Mouse (Mus musculus) forebrain, embryonic 10.5 days (tissue): ENCODE measurements around the gene Mal. TPM values are rescaled to one million over a fixed set of nuclear protein-coding genes. Genes with fewer than 3 reads are reported as not detected.

Experiments
- polyA plus RNA-seq: library from polyadenylated mRNA; unstranded; fragments of >200 nt; fragmentation: Nextera tagmentation; extraction: Ambion mirVana; gene quantifications from 2 replicates; pipeline ENCODE4 v1.2.1, GENCODE M21; 2016

Mal gene
- polyA plus RNA-seq, 1 experiment from 2014 or later: 0.29 TPM

Other genes starting within 250 kb of the Mal start
- 0.14 and 0.21 TPM in 2 replicates for gene Gpat2, start 231.5 kb downstream of the Mal start, polyA plus RNA-seq
- gene Fahd2a, start 212.1 kb downstream of the Mal start, polyA plus RNA-seq: 20.5 and 23.8 TPM in 2 replicates
- gene Kcnip3, start 134.6 kb downstream of the Mal start, polyA plus RNA-seq: 2.1 TPM in 2 replicates
- gene Prom2, start 115.2 kb downstream of the Mal start, polyA plus RNA-seq: 1.0 and 1.4 TPM in 2 replicates
- gene Zfp661, start 69.6 kb downstream of the Mal start, polyA plus RNA-seq: 7.4 and 9.8 TPM in 2 replicates
- 180 and 188 TPM in 2 replicates for gene Mrps5, start 69.5 kb downstream of the Mal start, polyA plus RNA-seq
- gene Mall, start 73.2 kb upstream of the Mal start, polyA plus RNA-seq: 0.34 and 0.36 TPM in 2 replicates
- gene Nphp1, start 132.2 kb upstream of the Mal start, polyA plus RNA-seq: 45.8 and 48.6 TPM in 2 replicates
- gene Mtln, start 135.8 kb upstream of the Mal start, polyA plus RNA-seq: 26.0 and 30.5 TPM in 2 replicates
- gene Bub1, start 175.2 kb upstream of the Mal start, polyA plus RNA-seq: 116 and 126 TPM in 2 replicates
- 0.09 TPM in 2 replicates for gene Acoxl, start 182.2 kb upstream of the Mal start, polyA plus RNA-seq